Mouse (Mus musculus) lung, embryonic 14.5 days (tissue): ENCODE results near the gene Slc39a5. TPM values are rescaled to one million over a fixed set of nuclear protein-coding genes. Genes with fewer than 3 reads are reported as not detected.

Experiments used
- ATAC-seq: fragments of 200-750 bp; cut with Nextera tagmentation; 2 replicates; pipeline ENCODE4 v1.8.0; 2017; ENCODE audit warnings: mild to moderate bottlenecking, moderate TSS enrichment, moderate library complexity; ENCODE audit not compliant: insufficient read depth
- DNase-seq: peaks from one replicate; pipeline ENCODE4 v3.0.0-alpha.2; 2015
- H3K27ac ChIP-seq: fragments of 300-500 bp; sonication (generic); 2 replicates; pipeline ENCODE4 v1.5.1; 2014; ENCODE audit warnings: low read depth, mild to moderate bottlenecking, moderate library complexity
- H3K27me3 ChIP-seq: fragments of 300-500 bp; sonication (generic); 2 replicates; pipeline ENCODE4 v1.6.1; 2014; ENCODE audit warnings: low read length, control low read depth; ENCODE audit not compliant: insufficient read depth
- H3K36me3 ChIP-seq: fragments of 300-500 bp; sonication (generic); 2 replicates; pipeline ENCODE4 v1.6.1; 2014; ENCODE audit warnings: control low read depth; ENCODE audit not compliant: insufficient read depth
- H3K4me1 ChIP-seq: fragments of 300-500 bp; sonication (generic); 2 replicates; pipeline ENCODE4 v1.6.1; 2014; ENCODE audit warnings: antibody characterized with exemption, control low read depth; ENCODE audit not compliant: insufficient read depth
- H3K4me2 ChIP-seq: fragments of 300-500 bp; sonication (generic); 2 replicates; pipeline ENCODE4 v1.6.1; 2014; ENCODE audit warnings: mild to moderate bottlenecking
- H3K4me3 ChIP-seq: fragments of 300-500 bp; sonication (generic); 2 replicates; pipeline ENCODE4 v1.5.1; 2014; ENCODE audit warnings: low read depth, low read length
- H3K9ac ChIP-seq: fragments of 300-500 bp; sonication (generic); 2 replicates; pipeline ENCODE4 v1.6.1; 2014
- H3K9me3 ChIP-seq: fragments of 300-500 bp; sonication (generic); 2 replicates; pipeline ENCODE4 v1.6.1; 2016; ENCODE audit warnings: low read depth, low read length, control low read depth
- CTCF ChIP-seq: IDR thresholded peaks from 2 replicates; pipeline ENCODE4 v1.5.1; 2016; ENCODE audit warnings: antibody characterized with exemption, low read depth
- WGBS: fragments of 180-500 bp; shearing (Covaris S2); extraction: QIAGEN DNeasy Blood & Tissue Kit; methylation state at CpG from one replicate; pipeline ENCODE4 v1.1.7; 2014; 5-methylcytosine and 5-hydroxymethylcytosine counted together
- polyA plus RNA-seq: library from polyadenylated mRNA; unstranded; fragments of >200 nt; fragmentation: Nextera tagmentation; extraction: Ambion mirVana; gene quantifications from 2 replicates; pipeline ENCODE4 v1.2.1, GENCODE M21; 2014

Slc39a5 gene
- polyA plus RNA-seq, 1 experiment from 2014 or later: 0.18 TPM

DNA sequence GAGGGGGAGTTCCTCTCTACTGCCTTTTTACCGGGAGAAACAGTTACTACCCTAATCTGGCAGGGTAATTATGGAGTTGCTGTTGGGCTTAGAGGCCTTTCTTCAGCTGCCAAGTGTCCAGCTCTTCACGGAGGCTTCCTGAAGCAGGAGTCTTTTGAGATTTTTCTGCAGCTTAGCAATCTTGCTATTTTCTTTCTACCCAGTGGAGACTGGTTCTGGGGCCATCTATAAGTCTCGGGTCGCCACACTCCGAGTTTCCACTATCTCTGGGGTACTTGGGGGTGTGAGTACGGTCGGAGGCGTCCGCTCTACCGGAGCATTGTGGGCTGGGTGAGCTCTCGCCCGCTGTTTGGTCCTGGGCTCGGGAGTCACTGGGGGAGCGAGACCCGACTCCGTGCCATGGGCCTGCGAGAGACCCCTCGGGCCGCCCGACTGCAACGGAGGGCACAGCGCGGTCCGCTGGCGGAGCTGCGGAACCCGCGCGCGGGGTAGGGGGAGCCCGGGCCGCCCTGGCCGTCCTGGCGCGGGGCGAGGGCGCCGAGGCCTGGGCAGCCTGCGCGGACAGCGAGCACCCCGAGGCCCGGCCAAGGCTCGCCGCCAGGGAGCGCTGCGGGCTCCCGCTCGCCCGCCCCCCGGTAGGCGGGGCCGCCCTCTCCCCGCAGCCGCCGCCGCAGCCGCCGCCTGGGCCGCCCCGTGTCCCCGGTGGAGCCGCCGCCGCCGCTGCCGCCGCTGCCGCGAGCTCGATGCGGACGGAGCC lies 24.4 kb downstream of the Slc39a5 start, which contains the start of gene Ankrd52:
Ankrd52 (plus strand) TSS at position 661 of the 757 bp plus-strand sequence.
- H3K27me3 ChIP-seq: no peaks in the 10 kb centered on the region
- peaks cover 32% of the 10 kb centered on the region for H3K36me3 ChIP-seq
- no peaks in the 10 kb centered on the region for H3K9me3 ChIP-seq
- no peaks in the 10 kb centered on the region for H3K4me1 ChIP-seq
- peak within 1 kb of the TSS; percentile 96 for H3K27ac ChIP-seq
- TF ChIP-seq CTCF: peak; percentile 23; the same call in 1 of the 2 replicates
- H3K4me2 ChIP-seq: peak within 1 kb of the TSS; percentile 84
- WGBS: 1% methylated on average over 40 of the region's 73 CpGs
- peak within 1 kb of the TSS; percentile 99 for H3K9ac ChIP-seq
- DNase-seq (peak; percentile 92), ATAC-seq (peak; percentile 92)
- H3K4me3 ChIP-seq: peak within 1 kb of the TSS; percentile 97

DNA sequence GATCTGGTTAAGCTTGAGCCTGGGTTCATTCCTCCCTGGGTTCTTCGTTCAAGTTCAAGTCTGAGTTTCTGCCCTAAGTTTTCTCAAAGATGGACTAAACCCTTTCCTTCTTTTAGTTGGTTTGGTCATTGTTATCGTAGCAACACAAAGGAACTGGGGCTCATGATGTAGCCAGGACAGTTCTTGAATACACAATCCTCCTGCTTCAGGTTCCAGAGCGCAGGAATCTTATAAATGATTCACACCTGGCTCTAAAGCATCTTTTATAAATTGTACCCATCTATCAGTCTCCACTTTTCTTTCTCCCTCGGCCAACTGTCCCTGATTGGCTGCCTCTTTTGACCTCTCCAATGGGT lies 25.0 kb downstream of the Slc39a5 start:
- H3K27me3 ChIP-seq: no peaks in the 10 kb centered on the region
- peak overlapping the region; percentile 97 for H3K4me3 ChIP-seq
- ATAC-seq (no peak), DNase-seq (no peak)
- H3K9me3 ChIP-seq: no peaks in the 10 kb centered on the region
- no peak for TF ChIP-seq CTCF
- 53% methylated on average over 4 of the region's 4 CpGs for WGBS
- peak overlapping the region; percentile 99 for H3K9ac ChIP-seq
- H3K36me3 ChIP-seq: peaks cover 28% of the 10 kb centered on the region
- peak overlapping the region; percentile 96 for H3K27ac ChIP-seq
- H3K4me2 ChIP-seq: peak overlapping the region; percentile 84
- H3K4me1 ChIP-seq: no peaks in the 10 kb centered on the region

DNA sequence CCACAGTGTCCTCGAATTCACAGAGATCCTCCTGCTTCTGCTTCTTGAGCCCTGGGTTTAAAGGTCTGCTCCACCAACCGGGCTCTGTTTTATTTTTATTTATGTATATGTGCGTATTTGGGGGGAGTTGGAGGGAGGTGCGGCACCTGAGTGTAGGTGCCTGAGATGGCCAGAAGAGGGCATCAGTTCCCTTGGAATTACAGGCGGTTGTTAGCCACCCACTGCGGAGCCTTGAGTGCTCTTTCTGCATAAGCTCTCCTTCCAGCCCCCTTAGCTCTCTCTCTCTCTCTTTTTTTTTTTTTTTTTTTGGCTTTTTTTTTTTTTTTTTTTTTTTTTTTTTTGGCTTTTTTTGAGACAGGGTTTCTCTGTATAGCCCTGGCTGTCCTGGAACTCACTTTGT lies 26.6 kb downstream of the Slc39a5 start:
- H3K9ac ChIP-seq: no peak overlapping the region
- WGBS: 73% methylated on average over 6 of the region's 6 CpGs
- DNase-seq: peak; percentile 22

DNA sequence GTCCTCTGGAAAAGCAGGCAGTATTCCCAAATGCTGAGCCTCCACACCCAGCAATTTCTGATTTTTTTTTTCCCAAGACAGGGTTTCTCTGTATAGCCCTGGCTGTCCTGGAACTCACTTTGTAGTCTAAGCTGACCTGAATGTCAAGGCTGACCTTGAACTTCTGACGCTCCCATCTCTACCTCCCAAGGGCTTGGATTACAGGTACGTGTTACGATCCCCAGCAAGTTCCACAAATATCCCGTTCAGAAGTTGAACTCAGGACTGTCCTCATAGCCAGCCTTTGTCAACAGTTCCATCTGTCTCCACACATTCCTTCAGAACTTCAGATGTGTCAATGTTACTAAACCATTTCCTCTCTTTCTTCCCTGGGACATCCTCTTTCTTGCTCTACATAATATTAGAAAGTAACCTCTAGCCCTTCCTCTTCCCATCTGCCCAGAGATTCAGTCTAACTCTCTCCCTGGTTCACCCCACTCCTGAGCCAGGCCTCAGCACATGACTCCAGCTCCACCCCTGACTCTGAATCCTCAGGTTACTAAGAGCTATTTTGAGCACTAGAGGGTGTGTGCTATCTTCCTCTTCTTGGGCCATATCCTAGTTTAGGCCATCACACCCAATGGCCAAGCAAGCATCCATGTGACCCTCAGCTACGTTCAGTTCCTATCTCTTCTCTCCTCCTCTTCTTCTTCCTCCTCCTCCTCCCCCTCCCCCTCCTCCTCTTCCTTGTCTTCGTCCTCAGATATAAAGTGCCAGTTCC lies 27.9 kb downstream of the Slc39a5 start:
- no peaks in the 10 kb centered on the region for H3K9me3 ChIP-seq
- H3K36me3 ChIP-seq: no peaks in the 10 kb centered on the region; the same call in 1 of the 2 replicates
- H3K4me2 ChIP-seq: no peak overlapping the region
- H3K27me3 ChIP-seq: no peaks in the 10 kb centered on the region
- H3K9ac ChIP-seq: no peak overlapping the region
- WGBS: 69% methylated on average over 6 of the region's 6 CpGs
- H3K27ac ChIP-seq: no peak overlapping the region
- DNase-seq: no peak
- 0 out of 2 replicates have a peak, but pooled peaks cover under 1% of the 10 kb centered on the region for H3K4me1 ChIP-seq
- no peak for TF ChIP-seq CTCF
- no peak for ATAC-seq
- H3K4me3 ChIP-seq: no peak overlapping the region

More for the DNA sequence above, 26.6 kb downstream of the Slc39a5 start:
- no peak overlapping the region for H3K4me2 ChIP-seq
- TF ChIP-seq CTCF: peak; percentile 29; the same call in 1 of the 2 replicates
- no peaks in the 10 kb centered on the region for H3K4me1 ChIP-seq
- ATAC-seq: no peak
- no peak overlapping the region for H3K27ac ChIP-seq
- H3K27me3 ChIP-seq: no peaks in the 10 kb centered on the region
- peaks cover 12% of the 10 kb centered on the region for H3K36me3 ChIP-seq
- no peaks in the 10 kb centered on the region for H3K9me3 ChIP-seq
- no peak overlapping the region for H3K4me3 ChIP-seq

DNA sequence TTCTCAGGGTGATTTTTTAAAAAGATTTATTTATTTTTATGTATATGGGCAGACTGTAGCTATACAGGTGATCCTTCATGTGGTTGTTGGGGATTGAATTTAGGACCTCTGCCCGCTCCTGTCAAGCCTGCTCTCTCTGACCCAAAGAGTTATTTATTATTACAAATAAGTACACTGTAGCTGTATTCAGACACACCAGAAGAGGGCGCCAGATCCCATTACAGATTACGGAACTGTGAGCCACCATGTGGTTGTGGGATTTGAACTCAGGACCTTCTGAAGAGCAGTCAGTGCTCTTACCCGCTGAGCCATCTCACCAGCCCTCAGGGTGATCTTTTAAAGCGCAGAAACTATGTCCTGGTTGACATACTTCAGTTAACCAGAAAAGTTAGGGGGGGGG lies 28.9 kb downstream of the Slc39a5 start:
- no peaks in the 10 kb centered on the region for H3K36me3 ChIP-seq
- no peak for DNase-seq
- no peak overlapping the region for H3K4me3 ChIP-seq
- H3K4me2 ChIP-seq: no peak overlapping the region
- peak; percentile 24; the same call in 1 of the 2 replicates for TF ChIP-seq CTCF
- H3K4me1 ChIP-seq: peaks cover 8% of the 10 kb centered on the region
- H3K27ac ChIP-seq: no peak overlapping the region
- ATAC-seq: no peak
- H3K27me3 ChIP-seq: no peaks in the 10 kb centered on the region
- no peaks in the 10 kb centered on the region for H3K9me3 ChIP-seq
- no peak overlapping the region for H3K9ac ChIP-seq
- WGBS: 77% methylated on average over 5 of the region's 5 CpGs

DNA sequence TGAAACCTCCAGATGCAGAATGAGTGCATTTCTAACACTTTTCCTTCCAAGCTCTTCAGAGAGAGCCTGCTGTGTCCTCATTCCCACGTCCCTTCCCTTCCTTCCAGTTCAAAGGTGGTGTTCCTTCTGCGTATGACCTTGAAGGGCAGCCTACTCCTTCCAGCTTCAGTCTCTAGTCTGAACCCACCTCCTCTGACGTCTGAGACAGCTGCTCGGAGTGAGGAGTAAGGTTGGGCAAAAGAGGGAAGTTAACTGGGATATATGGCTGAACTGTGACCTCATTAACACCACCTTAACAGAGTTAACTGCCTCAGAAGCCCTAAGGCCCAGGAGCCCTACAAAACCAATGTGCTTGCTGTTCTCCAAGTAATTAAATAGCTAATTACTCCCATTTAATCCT lies 30.4 kb downstream of the Slc39a5 start:
- Histone ChIP-seq H3K4me3 (no peak overlapping the region), H3K27me3 (no peaks in the 10 kb centered on the region), H3K4me2 (no peak overlapping the region), H3K36me3 (no peaks in the 10 kb centered on the region), H3K4me1 (peaks cover 8% of the 10 kb centered on the region), H3K27ac (no peak overlapping the region), H3K9me3 (no peaks in the 10 kb centered on the region), H3K9ac (no peak overlapping the region)
- 57% methylated on average over 4 of the region's 4 CpGs for WGBS
- no peak for TF ChIP-seq CTCF
- DNase-seq (no peak), ATAC-seq (no peak)

DNA sequence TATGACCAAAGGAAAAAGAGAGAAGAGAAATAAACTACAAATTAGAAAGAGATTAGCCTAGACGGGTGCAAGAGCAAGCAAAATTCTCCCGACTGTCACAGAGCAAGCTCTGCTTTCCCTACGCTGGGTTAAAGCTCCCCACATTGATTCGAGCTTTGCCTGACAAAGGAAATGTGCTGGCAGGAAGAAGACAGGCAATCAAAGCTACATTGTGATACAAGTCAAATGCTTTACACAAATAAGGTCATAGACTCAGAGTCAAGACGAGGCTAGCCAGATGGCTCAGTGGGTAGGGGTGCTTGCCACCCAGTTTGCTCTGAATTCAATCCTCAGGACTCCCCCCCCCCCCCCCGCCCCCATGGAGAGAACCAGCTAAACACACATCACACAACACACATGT lies 31.0 kb downstream of the Slc39a5 start:
- no peak overlapping the region for H3K9ac ChIP-seq
- no peaks in the 10 kb centered on the region for H3K9me3 ChIP-seq
- H3K27me3 ChIP-seq: no peaks in the 10 kb centered on the region
- ATAC-seq (no peak), DNase-seq (no peak)
- no peak overlapping the region for H3K4me3 ChIP-seq
- H3K36me3 ChIP-seq: peaks cover 3% of the 10 kb centered on the region
- H3K4me2 ChIP-seq: no peak overlapping the region
- TF ChIP-seq CTCF: no peak
- 55% methylated on average over 6 of the region's 6 CpGs for WGBS
- H3K27ac ChIP-seq: no peak overlapping the region
- H3K4me1 ChIP-seq: peaks cover 8% of the 10 kb centered on the region
